Mouse (Mus musculus): ENCODE measurements around the gene Znhit6.

The Znhit6 gene

DNA sequence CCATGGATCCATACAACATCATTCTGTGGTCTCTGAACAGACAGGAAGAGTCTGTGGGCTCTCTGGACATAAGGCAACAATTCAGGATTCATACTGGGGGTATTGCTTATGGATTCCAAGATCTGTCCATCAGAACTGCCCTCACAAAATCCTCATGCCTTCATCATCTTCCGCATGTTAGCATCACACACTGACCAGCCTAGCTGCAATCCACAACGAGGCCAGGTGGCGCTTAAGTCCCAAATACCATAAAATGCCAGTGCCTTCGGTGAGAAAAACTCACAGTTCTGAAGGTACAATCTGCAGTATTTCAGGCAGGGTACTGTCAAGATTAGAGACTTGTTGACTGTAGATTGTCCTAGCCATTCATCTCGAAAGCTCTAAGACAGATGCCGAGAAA, 69.5 kb downstream of the Znhit6 start:
- DNase-seq (ENCODE audit: inconsistent ontology term), result peak; percentile 81

DNA sequence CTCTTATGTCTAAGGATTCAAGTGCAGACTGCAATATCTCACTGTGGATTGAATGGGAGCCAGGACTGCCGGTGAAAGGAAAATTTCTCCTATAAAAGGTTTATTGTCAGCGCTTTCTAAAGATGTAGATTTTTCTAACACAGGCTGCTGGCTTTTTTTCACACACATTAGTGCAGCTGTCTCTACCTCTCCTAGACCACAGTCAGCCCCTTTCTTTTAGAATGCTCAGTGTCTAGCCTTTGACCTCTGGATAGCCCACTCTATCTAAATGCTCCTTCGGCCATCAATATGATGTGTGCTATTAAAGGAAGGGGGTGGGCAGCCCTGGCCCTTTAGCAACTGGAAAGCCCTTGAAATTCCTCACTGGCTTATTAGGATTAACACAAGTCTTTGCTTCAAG, 70.0 kb downstream of the Znhit6 start:
- DNase-seq (ENCODE audit: inconsistent ontology term), result peak; percentile 85

DNA sequence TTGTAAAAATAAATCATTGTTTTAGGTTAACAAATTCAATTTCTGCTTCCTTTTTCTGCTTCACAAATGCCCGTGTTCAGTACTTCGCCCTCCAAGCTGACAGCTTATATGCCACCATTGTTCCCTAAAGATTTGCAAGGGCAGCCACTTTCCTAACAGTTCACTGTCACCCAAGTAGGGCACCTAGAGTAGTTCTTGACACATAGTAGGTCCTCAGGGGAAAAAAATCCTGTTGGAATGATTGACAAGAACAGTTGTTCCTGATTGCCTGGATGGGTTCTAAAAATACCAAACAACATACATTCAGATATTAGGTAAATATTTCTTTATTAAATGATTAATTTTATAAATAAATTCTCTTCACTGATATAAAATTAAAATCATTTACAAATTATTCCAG, 70.7 kb downstream of the Znhit6 start:
- DNase-seq (ENCODE audit: inconsistent ontology term), result peak; percentile 72

DNA sequence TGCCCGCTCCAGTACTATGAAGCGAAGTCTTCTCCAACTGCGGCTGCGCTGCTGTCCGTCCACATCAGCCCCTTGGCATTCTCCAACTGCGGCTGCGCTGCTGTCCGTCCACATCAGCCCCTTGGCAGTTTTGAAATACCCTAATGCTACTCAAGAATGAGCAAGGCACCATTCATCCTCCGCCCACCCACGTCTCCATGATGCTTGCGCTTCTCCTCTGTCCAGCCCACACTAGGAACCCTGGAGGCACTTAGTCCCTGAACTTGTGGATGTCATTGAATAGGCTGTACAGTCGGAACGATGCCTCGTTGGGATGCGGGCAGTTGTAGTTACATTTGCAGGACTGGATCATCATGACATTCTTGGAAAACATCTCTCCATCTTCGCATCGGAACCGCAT, 71.4 kb downstream of the Znhit6 start:
- DNase-seq (ENCODE audit: inconsistent ontology term), result peak; percentile 80

DNA sequence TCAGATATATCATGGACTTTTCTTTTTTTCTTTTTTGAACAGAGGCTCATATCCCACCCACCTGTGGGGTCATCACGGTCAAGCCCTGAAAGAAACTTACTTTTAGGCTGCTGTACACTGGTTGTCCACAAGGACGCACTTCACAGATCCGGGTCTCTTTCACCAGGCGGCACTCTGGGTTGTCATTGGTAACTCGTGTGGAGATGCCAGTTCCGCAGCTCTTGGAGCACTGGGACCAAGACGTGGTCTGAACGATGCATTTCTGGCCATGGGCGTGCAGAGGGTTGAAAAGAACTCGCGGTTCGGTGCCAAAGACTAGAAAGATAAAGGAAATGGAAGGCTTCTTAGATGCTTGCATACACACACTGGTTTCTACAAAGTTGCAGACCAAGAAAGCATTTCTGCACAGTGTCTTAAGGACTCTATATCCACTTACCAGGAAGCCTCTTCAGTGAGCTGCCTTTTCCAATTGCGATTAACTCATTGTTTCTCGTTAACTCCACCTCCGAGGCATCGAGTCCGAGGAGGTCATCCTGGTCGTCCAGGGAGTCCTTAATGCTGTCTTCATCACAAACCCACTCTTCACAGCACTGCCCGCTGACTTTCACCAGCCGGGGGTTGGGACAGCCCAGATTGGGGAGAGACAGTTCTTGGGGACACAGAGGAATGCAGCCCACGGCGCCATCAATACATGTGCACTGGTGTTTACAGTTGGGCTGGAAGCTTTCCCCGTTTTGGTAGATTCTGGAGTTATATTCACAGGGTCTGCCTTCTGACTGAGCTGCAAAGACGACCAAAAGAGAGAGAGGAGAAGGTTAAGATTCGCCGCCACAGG, 72.3 kb downstream of the Znhit6 start:
- peak; percentile 78 for DNase-seq (ENCODE audit: inconsistent ontology term)

DNA sequence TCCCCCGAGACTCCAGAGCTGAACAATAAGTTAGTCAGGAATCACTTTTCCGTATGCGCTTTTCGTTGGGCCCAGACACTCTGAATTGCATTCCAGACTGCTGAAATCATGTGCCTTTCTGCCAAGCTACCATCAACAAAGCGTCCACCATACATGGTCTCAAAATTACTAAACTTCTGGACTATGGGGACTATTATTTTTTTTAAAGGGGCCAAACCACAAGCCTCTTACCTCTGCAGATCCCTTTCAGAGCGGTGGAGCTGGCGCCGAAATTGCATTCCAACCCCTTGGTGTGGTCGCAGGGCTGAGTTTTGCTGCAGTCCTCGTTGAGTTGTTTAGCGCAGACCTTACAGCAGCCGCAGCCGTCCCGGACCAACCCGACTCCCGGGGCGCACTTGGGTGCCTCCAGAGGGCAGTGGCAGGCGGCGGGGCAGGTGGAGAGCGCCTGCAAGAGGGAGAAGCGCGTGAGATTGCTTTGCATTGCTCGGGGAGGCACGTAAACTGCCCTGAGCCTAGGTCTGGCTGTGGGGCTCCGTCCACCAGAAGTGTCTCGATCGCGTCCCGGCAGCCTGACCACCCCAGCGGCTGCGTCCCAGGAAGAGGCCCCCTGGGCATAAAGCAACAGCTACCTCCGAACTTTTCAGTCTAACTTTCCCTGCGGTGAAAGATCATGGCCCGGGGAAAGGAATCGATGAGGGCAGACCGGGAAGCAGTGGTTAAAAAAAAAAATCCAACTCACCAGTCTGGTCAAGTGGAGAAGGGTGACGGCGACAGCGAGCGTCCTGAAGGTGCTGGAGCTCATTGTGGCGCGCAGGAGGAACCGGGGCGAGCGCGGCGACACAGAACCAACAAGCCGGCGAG, 73.2 kb downstream of the Znhit6 start:
- no peak for DNase-seq (ENCODE audit: inconsistent ontology term)

DNA sequence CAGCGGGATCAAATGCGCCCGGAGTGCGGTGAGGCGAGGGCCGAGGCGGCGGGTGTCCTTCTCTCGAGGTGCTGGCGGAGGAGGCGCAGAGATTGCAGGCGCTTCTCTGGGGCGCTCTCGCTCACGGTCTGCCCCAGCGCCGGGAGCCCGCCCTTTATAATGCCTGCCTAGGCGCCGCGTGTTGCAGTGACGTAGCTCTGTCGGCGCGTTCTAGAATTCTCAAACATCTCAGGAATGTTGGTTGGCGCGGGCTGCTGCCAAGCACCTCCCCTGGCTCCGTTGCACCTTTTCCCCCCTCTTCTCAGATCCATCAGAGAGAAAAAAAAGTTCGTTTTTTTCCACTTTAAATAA, 73.8 kb downstream of the Znhit6 start, which contains the start of gene Ccn1:
Ccn1 (minus strand) TSS at position 130 of the 351 bp plus-strand sequence.
- DNase-seq (ENCODE audit: inconsistent ontology term), result peak; percentile 99

DNA sequence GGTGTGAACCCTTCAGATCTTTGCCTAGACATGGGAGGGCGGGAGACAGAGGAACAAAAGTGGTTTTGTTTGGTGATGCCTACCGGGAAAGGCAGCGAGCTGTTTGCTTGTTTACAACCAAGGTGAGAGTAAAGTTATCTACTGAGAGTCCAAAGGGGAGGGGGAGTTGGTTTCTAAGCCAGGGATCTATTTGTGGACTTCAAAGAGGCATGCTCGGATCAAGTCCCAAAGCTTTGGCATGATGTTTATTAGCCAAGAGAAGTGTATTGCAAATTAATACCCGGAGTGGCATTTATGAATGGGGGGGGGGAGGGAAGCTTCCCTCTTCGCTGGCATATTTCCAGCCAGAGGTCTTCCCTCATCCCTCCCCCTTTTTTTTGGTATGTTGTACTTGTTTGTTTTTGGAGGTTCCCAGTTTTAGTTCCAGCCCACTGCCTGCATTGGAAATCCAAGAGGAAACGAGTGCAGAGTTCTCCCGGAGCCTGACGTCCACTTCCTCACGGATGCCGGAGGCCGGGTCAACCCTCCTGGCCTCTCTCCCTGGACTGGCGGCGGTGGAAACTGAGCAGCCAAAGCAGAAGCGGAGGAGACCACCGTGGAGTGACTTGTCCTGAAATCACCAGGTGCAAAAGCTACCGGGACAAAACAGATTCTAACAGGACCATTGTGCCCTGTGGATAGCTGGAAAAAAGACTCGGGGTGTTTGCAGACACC, 74.5 kb downstream of the Znhit6 start:
- DNase-seq (ENCODE audit: inconsistent ontology term), result peak; percentile 90

DNA sequence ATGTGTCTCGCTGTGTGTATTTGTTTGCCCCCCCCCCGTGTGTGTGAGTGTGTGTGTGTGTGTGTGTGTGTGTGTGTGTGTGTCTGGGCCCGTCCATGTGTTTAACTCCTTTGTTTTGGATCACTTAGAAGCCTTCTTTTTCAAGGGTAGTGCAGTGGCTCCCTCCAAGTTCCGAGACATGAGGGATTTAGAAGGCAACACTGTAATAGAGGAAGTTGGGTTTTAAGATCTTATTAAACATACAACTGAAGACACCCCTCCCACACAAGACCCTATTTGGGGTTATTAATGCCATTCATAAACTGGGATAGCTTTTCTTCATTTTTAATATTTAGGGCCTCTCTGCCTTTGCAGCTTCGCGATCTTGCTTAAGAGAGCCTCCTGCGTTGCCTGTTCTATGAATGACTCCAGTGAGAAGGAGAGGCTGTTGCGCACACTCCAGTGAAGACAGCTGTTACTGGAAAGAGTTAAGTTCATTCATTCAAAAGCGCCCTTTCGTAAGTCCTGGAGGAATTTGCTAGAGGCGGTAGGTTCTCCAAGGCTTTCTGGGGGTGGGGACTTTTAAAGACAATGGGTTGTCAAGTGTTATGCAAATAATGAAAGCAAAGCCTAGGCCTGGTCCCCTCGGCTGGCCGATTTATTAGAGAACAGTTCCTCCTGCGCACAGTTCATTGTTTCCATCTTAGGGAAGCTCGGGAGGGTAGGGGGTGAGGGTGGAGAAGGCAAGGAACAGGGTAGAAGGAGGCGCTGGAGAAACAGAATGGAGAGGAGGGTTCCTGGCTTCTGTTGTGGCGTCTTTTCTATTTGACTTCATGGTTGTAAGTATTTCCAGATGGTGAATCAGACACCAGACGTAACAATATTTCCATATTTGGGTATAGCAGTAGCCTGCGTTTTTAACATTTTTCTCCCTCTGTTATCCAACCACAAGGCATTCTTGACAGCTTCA, 75.3 kb downstream of the Znhit6 start:
- peak; percentile 90 for DNase-seq (ENCODE audit: inconsistent ontology term)

DNA sequence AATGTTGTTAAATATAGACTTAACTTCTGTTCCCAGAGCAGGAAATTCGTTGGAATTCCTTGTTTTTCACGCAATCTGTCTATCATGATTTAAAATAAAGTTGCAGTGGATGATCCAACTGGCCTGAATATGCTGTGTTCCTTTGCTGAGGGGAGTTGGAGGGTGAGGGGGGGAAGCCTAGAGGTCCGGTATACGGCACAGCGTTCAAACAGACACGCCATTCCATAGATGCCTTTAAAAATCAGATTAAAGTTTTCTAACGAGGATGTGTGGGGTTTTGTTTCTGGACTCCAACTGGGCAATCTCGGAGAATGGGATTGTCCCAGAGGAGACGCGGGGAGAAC, 75.9 kb downstream of the Znhit6 start:
- no peak for DNase-seq (ENCODE audit: inconsistent ontology term)

DNA sequence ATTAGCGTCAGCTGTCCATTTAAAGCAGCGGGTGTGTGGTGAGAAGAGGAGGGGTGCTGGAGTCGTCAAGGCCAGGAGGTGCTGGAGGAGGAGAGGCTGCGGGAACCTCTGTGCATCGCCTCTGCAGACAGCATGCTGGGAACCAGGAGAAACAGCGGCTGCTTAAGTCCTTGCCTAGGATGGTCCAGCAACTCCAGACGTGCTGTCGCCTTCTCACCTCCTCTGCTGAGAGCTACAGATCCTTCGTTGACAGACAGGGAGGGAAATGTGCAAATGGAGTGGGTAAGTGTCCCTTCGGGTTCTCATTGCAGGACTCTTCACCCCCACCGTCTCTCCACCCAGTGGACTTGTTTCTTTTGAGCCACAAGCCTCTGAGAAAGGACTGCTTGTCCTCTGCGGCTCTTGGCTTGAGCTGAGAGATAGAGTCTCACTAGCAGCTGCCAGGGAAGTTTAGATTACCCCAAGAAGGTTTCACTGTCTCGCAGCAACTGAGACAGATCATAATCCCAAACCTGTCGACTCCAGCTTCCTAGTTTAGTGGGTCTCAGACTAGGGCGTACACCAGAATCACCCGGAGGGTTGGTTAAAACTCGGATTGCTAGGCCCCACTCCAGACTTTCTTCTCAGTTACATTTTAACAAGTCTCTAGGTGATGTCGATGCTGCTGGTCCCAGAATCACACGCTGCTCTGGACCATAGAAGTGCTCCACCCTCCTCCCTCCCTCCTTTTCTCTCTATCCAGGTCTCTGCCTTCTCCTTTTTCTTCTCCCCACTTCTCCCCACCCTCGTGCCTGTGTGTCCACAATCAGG, 76.5 kb downstream of the Znhit6 start:
- DNase-seq (ENCODE audit: inconsistent ontology term), result no peak

DNA sequence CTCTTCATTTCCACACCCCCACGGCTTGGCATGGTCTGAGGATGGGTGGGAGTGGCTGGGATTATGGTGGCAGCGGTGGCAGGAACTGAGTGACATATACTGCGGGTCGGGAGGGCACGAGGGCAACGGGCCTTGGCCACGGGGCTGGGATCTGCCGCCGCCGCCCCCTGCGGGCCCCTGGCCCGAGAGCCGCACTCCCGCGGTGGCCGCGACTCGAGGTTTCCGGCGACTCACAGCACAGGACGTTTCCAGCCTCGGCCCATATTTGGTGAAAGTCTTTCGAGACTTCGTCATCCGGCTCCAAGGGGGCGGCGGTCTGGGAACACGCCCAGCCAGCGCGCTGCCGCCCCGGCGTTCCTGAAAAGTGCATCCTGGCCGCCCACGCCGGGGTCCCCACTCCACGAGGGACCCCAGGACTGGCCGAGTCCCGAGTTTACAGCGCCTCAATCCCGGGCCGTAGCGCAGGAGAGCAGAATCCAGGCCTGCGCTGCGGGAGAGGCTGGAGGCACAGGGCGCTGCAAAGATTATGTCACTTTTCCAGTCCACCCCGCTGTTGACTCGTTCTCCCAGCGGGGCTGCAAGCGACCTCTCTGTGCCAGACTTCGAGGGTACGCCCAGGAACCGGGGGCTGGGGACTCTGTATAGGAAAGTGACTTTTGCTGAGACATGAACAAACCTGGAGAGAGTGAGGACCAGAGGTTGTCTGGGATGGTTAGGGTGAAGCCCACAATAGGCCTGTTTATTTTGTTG, 77.4 kb downstream of the Znhit6 start:
- peak; percentile 97 for DNase-seq (ENCODE audit: inconsistent ontology term)

DNA sequence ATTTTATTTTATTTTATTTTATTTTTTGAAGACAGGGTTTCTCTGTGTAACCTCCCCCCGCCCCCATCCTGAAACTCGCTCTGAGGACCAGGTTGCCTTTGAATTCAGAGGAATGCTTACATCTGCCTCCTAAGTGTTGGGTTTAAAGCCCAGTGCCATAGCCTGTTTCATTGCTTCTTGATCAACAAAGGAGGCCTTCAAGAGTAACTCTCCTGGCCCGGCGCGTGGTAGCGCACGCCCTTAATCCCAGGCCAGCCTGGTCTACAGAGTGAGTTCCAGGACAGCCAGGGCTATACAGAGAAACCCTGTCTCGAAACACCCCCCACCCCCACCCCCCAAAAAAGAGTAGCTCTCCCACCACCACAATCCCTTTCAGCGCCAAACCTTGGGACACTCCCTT, 78.0 kb downstream of the Znhit6 start:
- DNase-seq (ENCODE audit: inconsistent ontology term), result no peak

All from Muller cell, postnatal 12 days (primary cell).